Mouse (Mus musculus) liver, embryonic 14.5 days (tissue): Measurements from ENCODE around the gene Ppp6r3.

Experiments
- CTCF ChIP-seq: IDR thresholded peaks from 2 replicates; pipeline ENCODE4 v1.5.1; 2016; ENCODE audit warnings: antibody characterized with exemption, low read depth, control low read depth
- EP300 ChIP-seq: IDR thresholded peaks from 2 replicates; pipeline ENCODE4 v1.6.1; 2016; ENCODE audit warnings: antibody characterized with exemption, low read depth

- TF ChIP-seq CTCF (no peak), EP300 (no peak)
These were observed 47.7 kb upstream of the Ppp6r3 start for GRCm38 (mm10) chr19:3623294-3623693.
